Mouse (Mus musculus) right cerebral cortex, adult 2 months (tissue): ENCODE data around the gene Iqub.
A peak's percentile ranks its signal among the peaks of the same experiment; 100 is the strongest.

Experiments
- DNase-seq, 2 experiments: peaks; one replicate each; pipeline ENCODE4 v3.0.0; 2021 to 2022; ENCODE audit warnings: low spot score in 2 of 2

Iqub gene

DNA sequence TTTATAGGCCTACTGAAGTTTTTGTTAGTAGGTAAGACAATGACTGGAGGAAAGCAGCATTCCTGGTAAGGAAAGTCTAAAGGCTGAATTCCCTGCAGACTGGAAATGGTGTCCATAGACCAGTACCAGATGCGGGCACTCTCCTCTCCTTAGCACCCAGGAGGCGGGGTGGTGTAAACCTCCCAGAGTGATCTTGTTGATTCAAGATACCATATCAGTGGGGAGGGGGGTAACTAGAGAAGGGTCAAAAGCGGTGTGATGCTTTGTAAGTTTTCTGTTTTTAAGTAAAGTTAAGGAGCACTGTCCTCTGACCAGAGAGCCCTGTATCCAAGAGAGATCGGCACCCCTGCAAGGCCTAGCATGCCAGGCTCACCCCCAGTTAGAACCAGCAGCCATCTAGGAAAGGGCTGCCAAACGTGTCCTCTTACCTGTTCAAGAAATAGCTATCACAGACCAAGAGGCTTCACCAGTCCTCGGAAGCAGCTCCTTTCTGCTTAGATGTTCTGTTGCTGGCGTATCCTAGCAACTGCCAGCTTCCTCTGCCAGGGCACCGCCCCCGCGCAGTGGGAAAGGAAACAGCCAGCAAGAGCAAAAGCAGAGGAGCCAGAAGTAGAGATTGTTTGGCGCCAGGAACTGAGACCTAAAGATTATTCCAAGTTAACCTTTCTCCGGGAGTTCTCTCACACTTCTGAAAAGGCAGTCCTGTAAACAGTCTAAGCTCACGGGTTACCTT is at the start of gene Iqub:
Iqub (minus strand) TSS at position 516 of the 733 bp plus-strand sequence.
- DNase-seq = peak; percentile 87 to 89

DNA sequence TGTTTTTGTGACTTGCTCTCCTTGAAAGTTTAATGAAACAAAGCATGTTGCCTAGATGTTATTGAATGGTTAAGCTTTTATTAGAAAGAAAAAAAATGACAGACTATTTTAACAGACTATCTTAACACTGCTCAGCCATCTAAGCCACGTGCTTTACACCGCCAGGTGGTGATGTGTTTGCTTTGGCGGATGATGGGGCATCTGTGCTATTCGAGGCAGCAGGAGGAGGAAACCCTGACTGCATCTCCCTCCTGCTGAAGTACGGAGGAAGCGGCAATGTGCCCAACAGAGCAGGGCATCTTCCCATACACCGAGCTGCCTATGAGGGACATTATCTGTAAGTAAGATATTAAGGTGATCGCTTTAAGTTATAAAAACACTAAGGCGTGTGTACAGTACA is 49.2 kb upstream of the Iqub start:
- DNase-seq = peak in 1 of 2 experiments; percentile 40

DNA sequence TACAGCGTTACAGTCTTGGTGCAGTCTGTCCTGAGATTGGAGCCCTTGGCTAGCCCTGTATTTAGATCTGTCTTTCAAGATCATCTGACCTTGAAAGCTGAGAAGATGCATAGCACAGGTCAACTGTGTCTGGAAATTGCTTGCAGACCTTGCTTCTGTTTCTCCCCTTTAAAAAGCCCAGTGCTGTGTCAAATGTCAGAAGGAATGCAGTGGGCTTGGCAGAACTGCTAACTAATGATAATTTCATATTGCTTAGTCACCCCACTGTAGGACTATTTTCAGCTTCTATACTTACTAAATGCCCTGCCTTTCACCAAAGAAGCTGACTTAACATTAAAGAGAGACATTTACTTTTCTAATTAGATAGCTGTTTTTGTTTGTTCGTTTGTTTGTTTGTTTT is 40.6 kb upstream of the Iqub start:
- DNase-seq = no peak

DNA sequence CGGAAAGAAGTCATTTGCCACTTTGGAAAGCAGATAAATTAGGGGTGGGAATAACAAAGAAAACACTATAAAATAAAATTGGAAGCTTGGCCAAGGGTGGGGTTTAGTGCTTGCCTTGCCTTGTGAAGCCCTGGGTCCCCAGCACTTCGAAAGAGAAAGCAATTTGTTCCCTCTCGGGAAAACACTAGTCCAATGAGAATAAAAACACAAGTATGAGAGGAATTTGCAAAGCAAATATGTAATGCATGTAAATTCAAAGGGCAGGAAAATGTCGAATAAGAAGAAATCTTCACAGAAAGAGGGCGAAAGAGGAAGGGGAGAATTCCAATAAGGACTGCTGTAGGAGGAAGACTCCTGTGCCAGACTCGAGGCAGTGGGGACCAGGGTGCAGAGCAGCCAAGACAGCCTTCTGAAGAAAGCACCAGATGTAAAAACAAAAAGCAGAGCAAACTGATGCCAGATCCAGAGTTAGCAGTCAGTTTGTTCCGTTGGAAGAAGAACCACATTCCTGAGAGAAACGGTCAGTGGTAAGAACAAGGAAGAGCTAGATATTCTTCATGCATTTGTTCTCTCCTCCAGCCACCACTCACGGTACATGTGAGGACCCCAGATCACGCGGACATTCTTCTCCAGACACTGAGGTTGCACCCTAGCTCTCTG is 39.7 kb upstream of the Iqub start:
- DNase-seq = no peak

DNA sequence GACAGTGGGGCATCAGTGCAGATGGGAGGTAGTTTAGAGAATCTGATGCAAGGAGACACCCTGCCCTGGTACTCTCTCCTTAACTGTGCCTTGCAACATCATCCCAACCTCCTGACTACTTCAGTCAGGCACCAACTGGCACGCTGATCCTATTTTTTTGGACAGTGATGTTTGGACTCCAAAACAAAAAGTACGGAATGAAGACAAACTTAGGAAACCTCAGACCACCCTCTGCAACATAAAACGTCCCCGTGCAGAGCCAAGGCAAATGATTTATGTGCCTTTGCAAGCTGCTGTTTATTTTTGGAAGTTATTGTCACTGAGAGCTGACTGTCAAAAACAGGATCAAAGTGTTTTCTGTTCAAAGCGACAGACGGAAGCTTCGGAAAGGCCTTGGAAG is 37.2 kb upstream of the Iqub start:
- DNase-seq = no peak

DNA sequence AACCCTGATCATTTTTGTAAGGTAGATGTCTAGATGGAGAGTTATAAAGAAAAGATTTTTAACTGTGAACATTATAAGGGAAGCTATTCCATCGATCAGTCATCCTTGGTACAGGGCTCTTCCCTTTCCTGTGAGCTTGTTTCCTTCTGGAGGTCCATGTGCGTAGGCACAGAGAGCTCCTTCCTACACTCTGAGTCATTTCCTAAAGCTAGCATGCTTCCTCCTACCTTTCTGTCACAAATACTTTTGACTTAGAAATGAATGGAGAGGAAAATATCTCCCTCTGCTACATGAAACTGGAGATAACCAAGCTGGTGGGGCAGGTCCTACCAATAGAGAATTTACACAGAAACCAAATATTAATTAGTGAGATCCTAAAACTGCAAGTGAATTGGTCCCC is 34.9 kb upstream of the Iqub start:
- peak in 1 of 2 experiments; percentile 28 for DNase-seq

DNA sequence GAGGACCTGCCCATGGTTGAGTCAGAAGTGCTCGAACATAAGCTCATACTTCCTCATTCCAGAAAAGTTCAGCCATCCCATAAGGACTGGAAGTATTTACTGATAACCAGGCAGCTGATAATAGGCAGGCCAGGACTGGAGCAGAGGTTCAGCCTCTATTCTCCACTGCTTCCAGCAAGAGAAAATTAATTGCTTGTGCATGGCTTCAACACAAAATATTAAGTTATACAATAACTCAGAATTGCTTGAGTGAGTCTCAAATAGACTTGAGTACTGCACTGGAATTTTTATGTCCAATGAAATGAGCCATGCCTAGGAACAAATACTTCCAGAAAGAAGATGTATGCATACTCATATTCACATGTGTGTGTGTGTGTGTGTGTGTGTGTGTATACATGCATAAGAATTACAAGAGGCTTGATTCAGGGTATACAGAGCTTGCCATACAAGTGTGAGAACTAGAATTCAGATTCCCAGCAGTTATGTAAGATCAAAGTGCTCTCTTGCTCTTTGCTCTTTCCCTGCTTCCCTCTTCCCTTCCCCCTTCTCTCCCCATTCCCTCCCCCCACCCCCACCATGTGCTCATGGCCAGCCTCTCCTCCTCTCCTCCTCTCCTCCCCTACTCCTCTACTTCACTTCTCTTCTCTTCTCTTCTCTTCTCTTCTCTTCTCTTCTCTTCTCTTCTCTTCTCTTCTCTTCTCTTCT is 32.0 kb upstream of the Iqub start:
- DNase-seq = no peak

DNA sequence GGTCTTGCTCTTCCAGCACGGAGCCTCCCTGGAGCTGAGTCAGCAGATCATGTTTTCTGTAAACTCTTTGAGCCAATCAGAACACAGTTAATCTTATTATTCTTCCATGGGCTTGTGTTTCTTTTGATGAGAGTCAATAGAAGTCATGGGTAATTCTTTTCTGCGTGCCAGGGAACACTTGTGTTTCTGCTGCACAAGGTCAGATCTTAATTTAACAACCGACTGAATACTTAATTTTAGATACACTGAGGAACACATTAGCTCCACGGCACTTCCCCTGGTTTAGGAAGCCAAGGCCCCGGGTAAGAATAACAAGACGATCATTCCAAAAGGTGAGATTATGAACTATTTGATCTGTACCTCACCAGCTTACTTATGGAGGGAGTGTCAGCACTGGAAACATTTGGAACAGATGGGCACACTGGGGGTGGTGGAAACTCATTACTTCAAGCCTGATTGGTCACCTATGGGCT is 28.3 kb upstream of the Iqub start:
- DNase-seq = no peak

DNA sequence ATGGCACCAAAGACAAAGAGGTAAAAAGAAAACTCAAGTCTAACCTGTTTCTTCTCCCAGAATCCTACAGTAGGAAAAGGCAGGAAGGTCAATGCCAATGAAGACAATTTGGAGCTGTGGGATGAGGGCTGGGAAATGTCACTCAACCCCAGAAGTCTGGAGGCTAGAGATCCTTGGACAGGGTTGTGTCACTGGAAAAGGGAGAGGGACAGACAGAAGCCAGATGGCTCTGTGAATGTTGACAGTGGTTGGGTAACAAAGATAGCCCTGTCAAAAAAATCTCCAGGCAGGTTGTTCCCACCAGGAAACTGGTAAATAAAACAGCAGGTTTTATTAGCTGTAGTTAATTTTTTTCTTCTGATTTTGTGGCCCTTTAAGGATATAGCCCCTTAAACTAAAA is 27.5 kb upstream of the Iqub start:
- no peak for DNase-seq

DNA sequence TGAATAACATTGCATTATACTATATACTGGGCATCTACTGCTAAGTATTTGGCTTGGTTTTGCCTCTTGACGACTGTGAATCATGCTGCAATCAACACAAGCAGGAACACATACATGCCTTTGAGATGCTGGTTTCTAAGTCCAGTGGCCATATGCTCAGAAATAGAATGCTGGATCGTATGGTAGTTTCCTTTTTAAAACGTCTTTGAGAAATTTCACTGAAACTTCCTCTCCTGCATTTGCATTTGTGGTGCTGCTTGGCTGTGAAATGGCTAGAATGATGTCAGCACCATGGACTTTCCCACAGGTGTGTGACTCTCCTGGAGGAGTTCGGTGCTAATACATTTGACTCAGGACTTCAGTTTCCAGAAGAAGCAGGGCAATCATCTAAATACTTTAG is 25.2 kb upstream of the Iqub start:
- no peak for DNase-seq

DNA sequence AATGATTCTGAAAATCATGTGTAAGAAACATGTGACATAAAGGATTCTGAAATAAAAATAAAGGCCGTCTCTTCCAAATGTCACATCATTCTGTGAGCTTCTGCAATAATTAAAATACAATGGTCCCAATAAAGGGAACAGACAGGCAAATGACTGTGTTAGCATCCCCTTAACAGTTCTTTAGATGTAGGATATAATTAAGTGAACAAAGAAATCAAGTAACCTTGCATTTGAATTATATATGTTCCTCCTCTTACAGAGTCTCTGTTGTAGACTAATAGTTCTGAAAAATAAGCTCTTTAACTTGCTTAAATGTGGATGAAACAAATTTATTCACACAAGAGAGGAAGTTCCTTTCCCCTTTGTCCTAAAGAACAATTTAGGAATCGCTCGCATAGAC is 23.6 kb upstream of the Iqub start:
- DNase-seq = no peak

DNA sequence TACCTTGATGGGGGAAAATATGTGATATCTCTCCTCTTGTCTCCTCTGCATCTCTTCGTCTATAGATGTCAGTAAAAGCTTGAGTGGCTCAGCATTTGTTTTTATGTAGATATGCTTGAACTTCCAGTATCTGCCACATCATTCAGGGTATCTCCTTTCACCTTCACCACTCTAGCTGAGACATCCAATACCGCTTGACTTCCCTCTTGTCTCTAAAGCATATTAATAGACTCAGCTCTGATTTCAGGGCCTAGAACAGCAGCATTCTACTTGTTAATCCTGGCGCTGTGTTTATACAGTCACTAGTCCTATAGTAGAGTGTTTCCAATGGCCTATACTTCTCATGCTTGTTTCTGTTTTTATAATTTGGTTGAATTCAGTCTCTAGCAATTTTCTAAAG is 17.9 kb upstream of the Iqub start:
- no peak for DNase-seq

DNA sequence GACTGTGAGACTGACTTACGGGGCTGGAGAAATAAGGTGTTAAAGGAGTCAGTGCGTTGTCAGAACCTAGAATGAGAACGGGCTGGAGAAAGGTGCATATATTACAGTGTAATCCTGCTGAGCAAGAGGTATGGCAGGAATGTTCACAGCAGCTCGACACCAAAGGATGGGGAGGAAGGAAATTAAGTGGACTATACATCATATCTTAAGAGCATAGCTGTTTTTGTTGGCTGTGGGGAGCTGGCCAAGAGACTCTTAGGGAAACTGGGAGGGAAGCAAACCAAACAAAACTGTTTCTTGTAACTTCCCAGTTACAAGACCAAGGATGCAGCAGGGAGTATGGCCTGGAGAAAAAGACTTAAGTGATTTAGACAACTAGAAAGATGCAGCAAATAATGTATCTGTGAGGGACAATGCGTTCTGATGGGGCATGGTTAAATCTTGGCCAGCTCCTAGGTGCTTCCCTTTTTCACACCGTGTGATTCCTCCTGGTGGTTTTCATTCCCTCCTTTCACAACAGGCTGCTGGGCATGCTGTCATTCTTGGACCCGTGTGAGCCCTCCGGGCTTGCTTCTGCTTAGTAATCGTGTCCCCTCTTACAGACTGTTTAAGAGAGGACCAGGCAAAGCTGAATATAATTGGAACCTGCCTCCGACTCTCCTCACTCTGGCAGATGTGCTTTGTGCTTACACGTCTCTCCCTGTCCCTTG is 16.0 kb upstream of the Iqub start:
- no peak for DNase-seq

DNA sequence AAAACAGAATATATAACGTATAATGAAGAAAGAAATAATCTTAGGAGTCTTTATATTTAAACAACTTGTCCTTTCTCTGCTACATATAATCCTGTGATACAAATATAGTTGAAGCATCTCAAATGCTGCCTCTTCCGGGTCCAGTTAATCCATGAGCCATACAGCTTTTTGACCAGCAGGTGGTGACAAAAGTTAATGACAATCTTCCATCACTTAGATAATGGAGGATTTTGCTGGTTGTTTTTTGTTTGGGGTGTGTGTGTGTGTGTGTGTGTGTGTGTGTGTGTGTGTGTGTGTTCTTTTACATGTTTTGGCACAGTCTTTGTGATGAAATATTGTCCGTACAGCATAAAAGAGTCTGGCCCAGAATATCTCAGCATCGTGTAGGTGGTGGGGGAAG is 15.3 kb upstream of the Iqub start:
- peak; percentile 61 to 70 for DNase-seq

DNA sequence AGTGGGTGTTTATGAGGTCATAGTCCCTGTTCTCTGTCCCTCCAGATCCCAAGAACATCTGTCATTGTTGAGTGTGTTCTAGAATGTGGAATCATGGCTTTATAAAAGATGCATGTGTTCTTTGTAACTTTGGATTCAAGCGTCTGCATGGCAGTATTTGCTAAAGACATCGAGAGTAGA is 13.1 kb upstream of the Iqub start, which contains the start of gene Asb15:
Asb15 (plus strand) TSS at position 81 of the 180 bp plus-strand sequence.
- DNase-seq = no peak

DNA sequence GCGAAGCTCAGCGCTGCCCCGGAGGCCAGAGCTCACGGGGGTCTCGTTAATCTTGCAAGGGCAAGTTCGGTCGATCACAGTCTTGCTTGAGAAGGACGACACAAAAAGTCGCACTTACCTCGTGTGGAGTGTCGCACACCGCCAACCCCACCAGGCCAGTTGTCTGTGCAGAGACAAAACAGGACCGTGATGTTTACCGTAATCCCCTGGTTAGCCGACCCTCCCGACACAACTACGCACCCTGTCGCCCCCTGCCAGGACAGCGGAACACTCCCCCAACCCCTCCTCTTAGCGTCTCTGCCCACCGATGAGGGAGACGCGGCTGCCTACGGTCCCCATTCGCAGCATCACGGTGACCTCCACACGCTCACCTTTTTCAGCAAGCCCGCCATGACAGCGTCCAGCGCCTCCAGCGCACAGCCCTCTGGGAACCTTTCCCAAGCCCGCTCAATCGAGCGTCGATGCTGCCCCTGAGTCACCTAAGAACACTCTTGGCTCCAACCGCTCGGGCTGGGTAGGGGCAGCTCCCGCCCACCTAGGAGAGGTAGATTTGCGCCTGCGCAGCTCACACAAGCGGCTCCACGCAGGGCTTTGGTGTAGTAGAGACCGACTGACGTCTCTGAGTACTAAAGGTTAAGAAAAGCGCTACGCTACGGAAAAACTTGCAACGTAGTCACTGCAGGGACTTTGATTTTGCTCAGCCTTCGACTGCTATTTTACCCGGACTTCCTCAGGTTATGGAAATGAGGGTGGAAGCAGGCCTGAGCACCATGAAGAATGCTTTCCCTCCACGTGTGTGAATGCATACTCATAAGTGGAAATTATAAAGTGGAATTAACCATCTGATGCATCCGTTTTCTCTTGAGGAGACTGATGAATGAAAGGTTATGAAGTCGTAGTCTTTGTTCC is 12.5 kb upstream of the Iqub start, which contains the start of gene Ndufa5:
Ndufa5 (minus strand) TSS at position 859 of the 909 bp plus-strand sequence.
- DNase-seq = peak; percentile 88 to 90

DNA sequence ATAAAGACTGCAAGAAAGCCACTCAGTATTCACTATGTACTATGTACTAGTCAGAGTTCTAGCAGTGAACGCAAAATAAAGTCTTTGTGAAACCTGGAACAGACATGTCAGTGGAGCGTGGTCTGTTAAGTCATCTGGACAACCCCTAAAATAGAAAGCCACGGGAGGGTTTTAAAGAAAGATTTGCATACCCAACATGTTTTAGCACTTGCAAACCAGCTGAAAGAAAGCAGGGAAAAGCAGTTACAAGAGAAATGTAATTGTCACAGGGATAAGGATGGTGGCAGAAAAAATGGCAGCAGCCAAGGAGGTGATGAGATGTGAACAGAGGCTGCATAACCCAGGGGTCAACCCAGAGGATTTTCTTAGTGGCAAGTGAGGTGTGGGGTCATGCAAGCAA is 10.8 kb upstream of the Iqub start:
- no peak for DNase-seq

DNA sequence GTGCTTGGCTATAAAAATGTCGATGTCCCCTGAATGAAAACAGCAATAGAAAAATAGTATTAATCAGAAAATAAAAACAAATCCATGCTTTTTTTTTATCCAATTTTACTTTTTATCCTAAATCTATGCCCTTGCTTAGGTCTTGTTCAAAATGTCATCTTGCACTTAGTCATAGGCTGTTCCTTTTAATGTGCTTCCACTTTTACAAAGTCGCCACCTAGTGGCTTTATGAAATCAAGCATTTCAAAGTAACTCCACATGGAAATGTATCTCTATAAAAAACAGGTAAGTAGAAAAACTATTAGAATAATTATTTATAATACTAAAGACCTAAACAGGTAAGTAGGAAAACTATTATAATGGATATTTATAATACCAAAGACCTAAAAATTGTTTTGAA is 1.3 kb upstream of the Iqub start:
- DNase-seq = no peak

DNA sequence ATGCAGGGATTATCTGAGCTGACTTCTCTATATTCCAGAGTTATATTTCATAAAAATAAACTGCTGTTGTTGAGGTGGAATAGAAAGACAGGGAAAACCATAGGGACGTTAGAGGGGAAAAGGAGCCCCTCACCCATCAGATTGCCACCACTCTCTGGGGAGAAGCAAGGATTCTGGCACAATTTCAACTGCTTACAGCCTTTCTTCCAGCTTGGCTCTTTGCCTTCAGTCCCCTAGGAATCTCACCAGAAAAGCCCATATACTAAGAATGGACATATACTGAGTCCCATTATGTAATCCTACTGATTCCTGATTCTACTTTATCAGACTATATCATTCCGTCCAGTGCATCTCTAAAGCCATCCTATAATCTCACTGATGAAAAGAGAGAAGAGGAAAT is 10.7 kb downstream of the Iqub start:
- no peak for DNase-seq

DNA sequence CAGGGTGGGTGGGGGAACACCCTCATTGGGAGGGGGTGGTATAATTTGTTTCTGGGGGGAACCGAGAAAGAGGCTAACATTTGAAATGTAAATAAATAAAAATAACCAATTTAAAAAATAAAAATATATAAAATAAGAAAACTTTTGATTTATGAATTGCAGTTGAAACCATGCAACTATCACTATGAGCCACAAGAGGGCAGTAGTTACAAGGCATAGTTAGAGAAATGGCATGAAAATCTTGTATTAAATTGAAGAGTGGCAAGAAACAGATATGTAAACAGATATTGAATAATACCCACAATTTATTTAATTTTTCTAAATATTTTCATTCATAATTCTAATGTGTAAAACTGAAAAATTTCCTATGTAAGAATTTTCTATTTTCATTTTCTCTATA is 24.5 kb downstream of the Iqub start:
- DNase-seq = no peak

DNA sequence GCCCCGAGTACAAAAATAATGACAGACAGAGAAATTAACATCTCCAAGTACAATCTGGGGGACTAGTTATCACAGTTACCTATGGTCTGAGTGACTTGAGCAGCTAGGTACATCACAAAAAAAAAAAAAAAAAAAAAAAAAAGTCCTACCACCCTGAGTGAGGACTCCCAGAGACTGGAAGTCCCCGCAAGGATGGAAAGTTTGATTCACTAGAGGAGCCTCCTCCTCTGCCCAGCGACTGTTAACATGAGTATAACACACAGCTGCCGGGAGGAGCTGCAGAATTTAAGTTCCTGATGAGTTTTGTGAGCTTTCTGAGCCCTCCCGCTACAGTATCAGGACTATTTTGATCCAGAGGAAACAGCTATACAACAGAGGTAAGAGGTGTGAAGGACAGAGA is 28.3 kb downstream of the Iqub start:
- DNase-seq = no peak
